In genomic region chr17:26544319-26544963, GRCm38 (mm10) we compare ENCODE assay signal across 17 mouse cellular contexts. TPM values are rescaled to one million over a fixed set of nuclear protein-coding genes. Genes with fewer than 3 reads are reported as not detected.
DNase-seq lines count a peak whose midpoint lies in the region; ATAC-seq and TF ChIP-seq lines count a peak whose summit lies in the region.
"Had no signal": no experiment of that assay in that cellular context is flagged by ENCODE, and none has a peak within 500 bp of the region (broad histone marks: within the 10 kb centered on the region; RNA-seq: fewer than 3 reads in every experiment).

No protein-coding gene starts in this region.

- no peaks in the 10 kb centered on the region for H3K9me3 ChIP-seq in heart, embryonic 10.5 days
- H3K9me3 ChIP-seq in lung, embryonic 14.5 days (ENCODE audit: low read depth, low read length): no peaks in the 10 kb centered on the region
- H3K9me3 ChIP-seq in forebrain, embryonic 12.5 days: no peaks in the 10 kb centered on the region
- H3K9me3 ChIP-seq: midbrain, embryonic 13.5 days had no signal

- peaks cover 4% of the 10 kb centered on the region for H3K27me3 ChIP-seq in heart, embryonic 10.5 days (ENCODE audit: insufficient read depth, poor library complexity, severe bottlenecking)
- H3K27me3 ChIP-seq in lung, embryonic 14.5 days (ENCODE audit: insufficient read depth, low read length): no peaks in the 10 kb centered on the region
- peaks cover 10% of the 10 kb centered on the region for H3K27me3 ChIP-seq in forebrain, embryonic 12.5 days
- H3K27me3 ChIP-seq: midbrain, embryonic 13.5 days; Patski had no signal

- peaks cover 28% of the 10 kb centered on the region for H3K4me1 ChIP-seq in heart, embryonic 10.5 days
- no peaks in the 10 kb centered on the region for H3K4me1 ChIP-seq in lung, embryonic 14.5 days (ENCODE audit: insufficient read depth)
- no peaks in the 10 kb centered on the region for H3K4me1 ChIP-seq in forebrain, embryonic 12.5 days
- H3K4me1 ChIP-seq: midbrain, embryonic 13.5 days had no signal

- H3K4me3 ChIP-seq in heart, embryonic 10.5 days: no peak overlapping the region
- H3K4me3 ChIP-seq in lung, embryonic 14.5 days (ENCODE audit: low read depth, low read length): no peak overlapping the region
- H3K4me3 ChIP-seq in forebrain, embryonic 12.5 days (replicated peaks): no peak overlapping the region
- H3K4me3 ChIP-seq: midbrain, embryonic 13.5 days had no signal

- 0 out of 2 replicates have a peak overlapping the region, but pooled peaks have one; percentile 9 for H3K27ac ChIP-seq in heart, embryonic 10.5 days
- H3K27ac ChIP-seq in lung, embryonic 14.5 days (ENCODE audit: low read depth): no peak overlapping the region
- no peak overlapping the region for H3K27ac ChIP-seq in forebrain, embryonic 12.5 days
- H3K27ac ChIP-seq: kidney, postnatal 0 days; liver, embryonic 14.5 days; midbrain, embryonic 13.5 days had no signal

- no peak overlapping the region for H3K4me2 ChIP-seq in lung, embryonic 14.5 days
- no peak overlapping the region for H3K4me2 ChIP-seq in forebrain, embryonic 12.5 days
- H3K4me2 ChIP-seq: midbrain, embryonic 13.5 days had no signal

- H3K36me3 ChIP-seq in heart, embryonic 10.5 days: no peaks in the 10 kb centered on the region
- no peaks in the 10 kb centered on the region for H3K36me3 ChIP-seq in lung, embryonic 14.5 days (ENCODE audit: insufficient read depth)
- no peaks in the 10 kb centered on the region for H3K36me3 ChIP-seq in forebrain, embryonic 12.5 days (replicated peaks)
- H3K36me3 ChIP-seq: midbrain, embryonic 13.5 days had no signal

- ATAC-seq in lung, embryonic 14.5 days (ENCODE audit: insufficient read depth): no peak
- no peak for ATAC-seq in forebrain, embryonic 12.5 days (ENCODE audit: low FRiP score)
- ATAC-seq: CD4-positive, CD25-positive, alpha-beta regulatory T cell, adult 4 months; inflammation-experienced regulatory T-cells, adult 6 months; midbrain, embryonic 13.5 days; Patski had no signal

- DNase-seq in heart, embryonic 10.5 days (ENCODE audit: low spot score): no peak
- no peak for DNase-seq in heart, adult 18-20 months
- peak; percentile 50 for DNase-seq in lung, embryonic 14.5 days
- no peak for DNase-seq in lung, postnatal 14 days
- DNase-seq in Muller cell, postnatal 12 days (ENCODE audit: inconsistent ontology term): peak; percentile 64
- DNase-seq in lung, postnatal 36 days: peak; percentile 40
- no peak for DNase-seq in layer of hippocampus, postnatal 14 days (ENCODE audit: low spot score in 2 of 2)
- DNase-seq: cerebellum, adult 2 months; right cerebral cortex, postnatal 4 days; thymus, adult 2 months had no signal

- no peak overlapping the region for H3K9ac ChIP-seq in lung, embryonic 14.5 days
- no peak overlapping the region for H3K9ac ChIP-seq in forebrain, embryonic 12.5 days
- H3K9ac ChIP-seq: liver, embryonic 14.5 days; midbrain, embryonic 13.5 days had no signal

- WGBS in heart, embryonic 10.5 days: 63% methylated on average over 8 of the region's 8 CpGs
- WGBS in lung, embryonic 14.5 days: 60% methylated on average over 8 of the region's 8 CpGs
- WGBS in forebrain, embryonic 12.5 days: 89% methylated on average over 8 of the region's 8 CpGs

- no peak for TF ChIP-seq CTCF in lung, embryonic 14.5 days (IDR thresholded peaks at IDR 0.05; ENCODE audit: low read depth)

RNA-seq across cellular contexts. Expression of gene Ergic1, which starts 16.8 kb away (rescaled TPM):
- polyA plus RNA-seq in heart, embryonic 10.5 days (2016; fragmentation: Nextera tagmentation; extraction: Ambion mirVana): 130 and 150 TPM in 2 replicates
- total RNA-seq in heart, adult 18-20 months (2021): 10 to 100 TPM; 50.4 to 56.6 TPM
- 125 and 127 TPM in 2 replicates for polyA plus RNA-seq in lung, embryonic 14.5 days (2014; fragmentation: Nextera tagmentation; extraction: Ambion mirVana)
- total RNA-seq in layer of hippocampus, postnatal 14 days (2021): 100 to 1,000 TPM; 132 to 144 TPM
- 99.9 and 105 TPM in 2 replicates for polyA plus RNA-seq in forebrain, embryonic 12.5 days (2016; fragmentation: Nextera tagmentation; extraction: Ambion mirVana)

RNA-seq across cellular contexts. Expression of gene Dusp1, which starts 17.5 kb away (rescaled TPM):
- polyA plus RNA-seq in heart, embryonic 10.5 days (2016; fragmentation: Nextera tagmentation; extraction: Ambion mirVana): 28.8 and 31.5 TPM in 2 replicates
- 10 to 100 TPM; 50.3 to 57.1 TPM for total RNA-seq in heart, adult 18-20 months (2021)
- polyA plus RNA-seq in lung, embryonic 14.5 days (2014; fragmentation: Nextera tagmentation; extraction: Ambion mirVana): 19.7 and 24.5 TPM in 2 replicates
- 10 to 100 TPM; 20.3 to 24.3 TPM for total RNA-seq in layer of hippocampus, postnatal 14 days (2021)
- polyA plus RNA-seq in forebrain, embryonic 12.5 days (2016; fragmentation: Nextera tagmentation; extraction: Ambion mirVana): 39.8 and 47.2 TPM in 2 replicates

Comparison
In these comparisons a context has a peak if more than half of its experiments do, and no peak if none do; other contexts are left out.
1. DNase-seq: peak in lung, embryonic 14.5 days (single experiment), Muller cell, postnatal 12 days (single experiment) and lung, postnatal 36 days (single experiment); none in heart, embryonic 10.5 days (single experiment), heart, adult 18-20 months (0 of 2), lung, postnatal 14 days (single experiment) and layer of hippocampus, postnatal 14 days (0 of 2).